Mouse (Mus musculus): Measurements from ENCODE around the gene B3gnt7. TPM values are rescaled to one million over a fixed set of nuclear protein-coding genes. Genes with fewer than 3 reads are reported as not detected.

The B3gnt7 gene
- total and polyA plus RNA-seq, 2 experiments from 2014 or later: 10.6 to 11.7 TPM

GRCm38 (mm10) chr1:86301221-86302091 lies 1.2 kb upstream of the B3gnt7 start:
- WGBS: 58% methylated on average over 6 of the region's 6 CpGs
- DNase-seq: no peak
- no peak overlapping the region for H3K4me2 ChIP-seq (ENCODE audit: low read depth)

GRCm38 (mm10) chr1:86303063-86303872 lies 636 bp downstream of the B3gnt7 start:
- ATAC-seq: peak; percentile 89
- TF ChIP-seq CTCF (IDR thresholded peaks at IDR 0.05; ENCODE audit: low read depth): peak; percentile 38
- Histone ChIP-seq H3K4me2 (ENCODE audit: low read depth) (peak overlapping the region; percentile 93), H3K4me1 (ENCODE audit: insufficient read depth) (peaks cover 4% of the 10 kb centered on the region; the same call in 1 of the 2 replicates), H3K36me3 (ENCODE audit: insufficient read depth) (no peaks in the 10 kb centered on the region), H3K27ac (ENCODE audit: low read depth, low read length) (peak overlapping the region; percentile 40; the same call in 1 of the 2 replicates), H3K27me3 (ENCODE audit: insufficient read depth, low read length) (no peaks in the 10 kb centered on the region), H3K4me3 (ENCODE audit: low read depth, low read length) (peak overlapping the region; percentile 66), H3K9ac (peak overlapping the region; percentile 65), H3K9me3 (ENCODE audit: low read length) (no peaks in the 10 kb centered on the region)
- WGBS: 1% methylated on average over 56 of the region's 65 CpGs
- DNase-seq: peak; percentile 71

More at GRCm38 (mm10) chr1:86301221-86302091, 1.2 kb upstream of the B3gnt7 start:
- Histone ChIP-seq H3K4me3 (ENCODE audit: low read depth, low read length) (no peak overlapping the region), H3K27ac (ENCODE audit: low read depth, low read length) (no peak overlapping the region), H3K4me1 (ENCODE audit: insufficient read depth) (peaks cover 4% of the 10 kb centered on the region; the same call in 1 of the 2 replicates), H3K27me3 (ENCODE audit: insufficient read depth, low read length) (no peaks in the 10 kb centered on the region), H3K36me3 (ENCODE audit: insufficient read depth) (no peaks in the 10 kb centered on the region), H3K9me3 (ENCODE audit: low read length) (no peaks in the 10 kb centered on the region), H3K9ac (no peak overlapping the region)
- TF ChIP-seq CTCF (IDR thresholded peaks at IDR 0.05; ENCODE audit: low read depth): no peak; the same call in 1 of the 2 replicates
- ATAC-seq: no peak

- Histone ChIP-seq H3K9ac (peak overlapping the region; percentile 65), H3K9me3 (ENCODE audit: low read length) (no peaks in the 10 kb centered on the region), H3K27ac (ENCODE audit: low read depth, low read length) (peak overlapping the region; percentile 40; the same call in 1 of the 2 replicates), H3K4me1 (ENCODE audit: insufficient read depth) (peaks cover 4% of the 10 kb centered on the region; the same call in 1 of the 2 replicates), H3K4me3 (ENCODE audit: low read depth, low read length) (peak overlapping the region; percentile 66), H3K4me2 (ENCODE audit: low read depth) (peak overlapping the region; percentile 93), H3K27me3 (ENCODE audit: insufficient read depth, low read length) (no peaks in the 10 kb centered on the region), H3K36me3 (ENCODE audit: insufficient read depth) (no peaks in the 10 kb centered on the region)
- TF ChIP-seq CTCF (IDR thresholded peaks at IDR 0.05; ENCODE audit: low read depth): no peak
- 3% methylated on average over 15 of the region's 16 CpGs for WGBS
- peak; percentile 50 for DNase-seq
- ATAC-seq: peak; percentile 36
Measured at GRCm38 (mm10) chr1:86303873-86304250, 1.2 kb downstream of the B3gnt7 start.

- DNase-seq: no peak
- Histone ChIP-seq H3K4me1 (ENCODE audit: insufficient read depth) (peaks cover 4% of the 10 kb centered on the region; the same call in 1 of the 2 replicates), H3K27me3 (ENCODE audit: insufficient read depth, low read length) (no peaks in the 10 kb centered on the region), H3K4me2 (ENCODE audit: low read depth) (no peak overlapping the region), H3K9me3 (ENCODE audit: low read length) (no peaks in the 10 kb centered on the region), H3K4me3 (ENCODE audit: low read depth, low read length) (no peak overlapping the region), H3K36me3 (ENCODE audit: insufficient read depth) (no peaks in the 10 kb centered on the region), H3K9ac (no peak overlapping the region), H3K27ac (ENCODE audit: low read depth, low read length) (no peak overlapping the region)
- TF ChIP-seq CTCF (IDR thresholded peaks at IDR 0.05; ENCODE audit: low read depth): no peak
- ATAC-seq: no peak
- WGBS: 87% methylated on average over 3 of the region's 3 CpGs
Measured at GRCm38 (mm10) chr1:86306686-86307085, 4.1 kb downstream of the B3gnt7 start.

- no peak overlapping the region for H3K27ac ChIP-seq (ENCODE audit: low read depth, low read length)
- H3K36me3 ChIP-seq (ENCODE audit: insufficient read depth): no peaks in the 10 kb centered on the region
- H3K4me1 ChIP-seq (ENCODE audit: insufficient read depth): peaks cover 4% of the 10 kb centered on the region; the same call in 1 of the 2 replicates
- no peak overlapping the region for H3K4me3 ChIP-seq (ENCODE audit: low read depth, low read length)
- H3K4me2 ChIP-seq (ENCODE audit: low read depth): no peak overlapping the region
- 79% methylated on average over 7 of the region's 7 CpGs for WGBS
- ATAC-seq: no peak
- no peak for DNase-seq
- no peaks in the 10 kb centered on the region for H3K9me3 ChIP-seq (ENCODE audit: low read length)
- H3K27me3 ChIP-seq (ENCODE audit: insufficient read depth, low read length): no peaks in the 10 kb centered on the region
- TF ChIP-seq CTCF (IDR thresholded peaks at IDR 0.05; ENCODE audit: low read depth): no peak
- H3K9ac ChIP-seq: no peak overlapping the region
Measured at GRCm38 (mm10) chr1:86307177-86307762, 4.6 kb downstream of the B3gnt7 start.

- Histone ChIP-seq H3K4me2 (ENCODE audit: low read depth) (no peak overlapping the region), H3K9ac (no peak overlapping the region), H3K36me3 (ENCODE audit: insufficient read depth) (no peaks in the 10 kb centered on the region), H3K4me3 (ENCODE audit: low read depth, low read length) (no peak overlapping the region), H3K27me3 (ENCODE audit: insufficient read depth, low read length) (no peaks in the 10 kb centered on the region), H3K4me1 (ENCODE audit: insufficient read depth) (no peaks in the 10 kb centered on the region), H3K27ac (ENCODE audit: low read depth, low read length) (no peak overlapping the region), H3K9me3 (ENCODE audit: low read length) (no peaks in the 10 kb centered on the region)
- 38% methylated on average over 4 of the region's 4 CpGs for WGBS
- TF ChIP-seq CTCF (IDR thresholded peaks at IDR 0.05; ENCODE audit: low read depth): no peak
- no peak for ATAC-seq
- no peak for DNase-seq
Measured at GRCm38 (mm10) chr1:86307871-86308641, 5.4 kb downstream of the B3gnt7 start.

Data from forebrain, postnatal 0 days (tissue).